Mouse (Mus musculus) ovary, postnatal 14 days (tissue): ENCODE measurements at regions not wholly inside any gene's neighbourhood (a gene's known extent, or its start where the extent isn't known, plus 50 kb on each side); places are given as distances from the start of the nearest gene placed in this dataset.
"Not testable (repeated sequence)": the region's sequence is repeated elsewhere in the genome, so short reads cannot be mapped to it uniquely, and the experiment has no call there.

Experiments used
- DNase-seq: peaks from one replicate; pipeline ENCODE4 v3.0.0; 2022; ENCODE audit warnings: low spot score

DNA sequence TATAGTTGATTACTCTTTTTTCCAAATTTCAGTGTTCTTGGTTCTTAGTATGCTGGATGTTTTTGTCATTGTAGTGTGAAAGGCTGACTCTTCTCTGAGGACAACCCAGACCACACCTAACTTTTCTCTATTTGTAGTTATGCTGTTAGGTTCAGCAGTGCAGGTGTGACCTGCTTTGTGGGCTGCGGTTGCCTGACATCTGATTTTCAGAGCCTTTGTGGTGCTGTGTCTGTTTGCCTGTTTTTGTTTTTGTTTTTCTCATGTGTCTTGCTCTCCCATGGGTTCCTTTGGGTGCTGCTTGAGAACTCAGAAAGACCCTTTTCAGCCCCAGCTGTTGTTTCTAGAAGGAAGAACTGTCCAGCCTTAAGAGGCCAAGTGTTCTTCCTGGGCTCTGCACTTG lies 52.0 kb upstream of the Trpm1 start:
- no peak for DNase-seq

DNA sequence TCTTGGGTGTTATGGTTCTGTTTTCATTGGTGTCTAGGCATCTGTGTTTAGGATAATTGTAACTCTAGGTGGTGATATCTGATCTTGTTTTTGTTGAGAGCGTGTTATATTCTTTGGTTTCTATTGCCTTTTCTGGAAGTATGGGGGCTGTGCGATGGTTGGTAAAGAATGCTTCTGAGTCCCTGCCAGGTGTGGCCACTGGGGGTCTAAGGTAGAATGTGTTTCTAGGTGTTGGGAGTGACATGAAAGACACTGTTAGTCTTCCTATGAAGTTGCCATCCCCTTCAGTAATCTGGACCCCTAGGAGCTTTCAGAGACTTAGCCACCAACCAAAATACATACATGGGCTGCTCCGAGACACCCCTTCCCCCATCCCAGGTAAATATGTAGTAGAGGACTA lies 54.0 kb upstream of the Trpm1 start:
- DNase-seq, result no peak

DNA sequence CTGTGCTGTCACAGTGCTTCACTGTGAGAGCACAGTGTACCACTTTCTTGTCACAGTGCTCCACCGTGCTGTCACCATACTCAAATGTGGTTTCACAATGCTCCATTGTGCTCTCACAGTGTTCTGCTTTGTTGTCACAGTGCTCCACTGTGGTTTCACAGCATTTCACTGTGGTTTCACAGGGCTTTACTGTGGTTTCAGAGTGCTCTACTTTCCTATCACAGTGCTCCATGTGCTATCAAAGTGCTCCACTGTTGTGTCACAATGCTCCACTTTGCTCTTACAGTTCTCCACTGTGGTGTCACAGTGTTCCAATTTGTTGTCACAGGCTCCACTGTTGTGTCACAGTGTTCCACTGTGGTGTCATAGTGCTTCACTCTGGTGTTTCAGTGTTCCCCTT lies 63.6 kb upstream of the Trpm1 start:
- DNase-seq, result no peak

DNA sequence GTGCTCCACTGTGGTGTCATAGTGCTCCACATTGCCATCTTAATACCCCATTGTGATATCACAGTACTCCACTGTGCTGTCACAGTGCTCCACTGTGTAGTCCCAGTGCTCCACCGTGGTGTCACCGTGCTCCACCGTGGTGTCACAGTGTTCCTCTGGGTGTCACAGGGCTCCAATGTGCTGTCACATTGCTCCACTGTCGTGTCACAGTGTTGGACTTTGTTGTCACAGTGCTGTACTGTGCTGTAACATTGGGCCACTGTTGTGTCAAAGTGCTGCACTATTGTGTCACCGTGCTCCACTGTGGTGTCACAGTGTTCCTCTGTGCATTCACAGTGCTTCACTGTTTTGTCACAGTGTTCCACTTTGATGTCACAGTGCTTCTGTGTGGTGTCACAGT lies 64.6 kb upstream of the Trpm1 start:
- no peak for DNase-seq

- DNase-seq, result not testable (repeated sequence)
Observed at GRCm38 (mm10) chr7:64083978-64084377, 69.7 kb upstream of the Trpm1 start.

DNA sequence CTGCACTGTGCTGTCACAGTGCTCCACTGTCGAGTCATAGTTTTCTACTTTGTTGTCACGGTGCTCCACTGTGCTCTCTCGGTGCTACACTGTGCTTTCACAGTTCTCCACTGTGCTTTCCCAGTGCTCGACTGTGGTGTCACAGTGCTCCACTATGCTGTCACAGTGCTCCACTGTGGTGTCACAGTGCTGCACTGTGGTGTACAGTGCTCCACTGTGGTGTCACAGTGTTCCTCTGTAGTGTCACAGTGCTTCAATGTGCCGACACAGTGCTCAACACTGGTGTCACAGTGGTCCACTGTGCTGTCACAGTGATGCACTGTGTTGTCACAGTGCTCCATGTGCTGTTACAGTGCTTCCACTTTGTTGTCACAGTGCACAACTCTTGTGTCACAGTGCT lies 71.0 kb upstream of the Trpm1 start:
- DNase-seq, result no peak

GRCm38 (mm10) chr7:64082201-64082600 lies 71.4 kb upstream of the Trpm1 start:
- DNase-seq, result no peak

- no peak for DNase-seq
Observed at GRCm38 (mm10) chr7:64081618-64082017, 72.0 kb upstream of the Trpm1 start.

DNA sequence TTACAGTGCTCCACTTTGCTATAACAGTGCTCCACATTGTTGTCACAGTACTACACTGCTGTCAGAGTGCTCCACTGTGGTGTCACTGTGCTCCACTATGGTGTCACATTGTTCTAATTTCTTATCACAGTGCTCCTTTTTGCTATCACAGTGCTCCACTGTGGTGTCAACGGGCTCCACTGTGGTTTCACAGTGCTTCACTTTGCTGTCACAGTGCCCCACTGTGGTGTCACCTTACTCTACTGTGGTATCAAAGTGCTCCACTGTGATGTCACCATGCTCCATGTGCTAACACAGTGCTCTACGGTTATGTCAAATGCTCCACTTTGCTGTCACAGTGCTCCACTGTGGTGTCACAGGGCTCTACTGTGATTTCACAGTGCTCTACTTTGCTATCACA lies 72.6 kb upstream of the Trpm1 start:
- DNase-seq, result no peak

DNA sequence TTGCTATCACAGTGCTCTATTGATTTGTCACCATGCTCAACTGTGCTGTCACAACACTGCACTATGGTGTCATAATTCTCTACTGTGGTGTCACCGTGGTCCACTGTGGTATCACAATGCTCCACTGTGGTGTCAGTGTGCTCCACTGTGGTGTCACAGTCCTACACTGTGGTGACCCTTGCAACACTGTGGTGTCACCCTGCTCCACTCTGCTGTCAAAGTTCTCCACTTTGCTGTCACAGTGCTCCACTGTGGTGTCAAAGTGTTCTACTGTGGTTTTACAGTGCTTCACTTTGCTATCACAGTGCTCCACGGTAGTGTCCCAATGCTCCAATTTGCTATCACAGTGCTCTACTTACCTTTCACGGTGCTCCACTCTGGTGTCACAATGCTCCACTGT lies 74.3 kb upstream of the Trpm1 start:
- no peak for DNase-seq

- DNase-seq, result no peak
Observed at GRCm38 (mm10) chr7:64078646-64079045, 75.0 kb upstream of the Trpm1 start.

DNA sequence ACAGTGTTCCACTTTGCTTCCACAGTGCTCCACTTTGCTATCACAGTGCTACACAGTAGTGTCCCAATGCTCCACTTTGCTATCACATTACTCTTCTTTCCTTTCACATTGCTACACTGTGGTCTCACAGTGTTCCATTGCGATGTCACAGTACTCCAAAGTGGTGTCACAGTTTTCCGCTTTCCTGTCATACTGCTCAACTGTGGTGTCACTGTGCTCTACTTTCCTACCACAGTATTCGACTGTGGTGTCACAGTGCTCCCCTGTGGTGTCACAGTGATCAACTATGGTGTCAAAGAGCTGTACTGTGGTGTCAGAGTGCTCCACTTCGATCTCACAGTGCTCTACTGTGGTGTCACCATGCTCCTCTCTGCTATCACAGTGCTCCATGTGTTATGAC lies 76.1 kb upstream of the Trpm1 start:
- DNase-seq, result no peak

- no peak for DNase-seq
Observed at GRCm38 (mm10) chr7:64076764-64077360, 76.8 kb upstream of the Trpm1 start.

GRCm38 (mm10) chr7:64075696-64076313 lies 77.8 kb upstream of the Trpm1 start:
- no peak for DNase-seq

DNA sequence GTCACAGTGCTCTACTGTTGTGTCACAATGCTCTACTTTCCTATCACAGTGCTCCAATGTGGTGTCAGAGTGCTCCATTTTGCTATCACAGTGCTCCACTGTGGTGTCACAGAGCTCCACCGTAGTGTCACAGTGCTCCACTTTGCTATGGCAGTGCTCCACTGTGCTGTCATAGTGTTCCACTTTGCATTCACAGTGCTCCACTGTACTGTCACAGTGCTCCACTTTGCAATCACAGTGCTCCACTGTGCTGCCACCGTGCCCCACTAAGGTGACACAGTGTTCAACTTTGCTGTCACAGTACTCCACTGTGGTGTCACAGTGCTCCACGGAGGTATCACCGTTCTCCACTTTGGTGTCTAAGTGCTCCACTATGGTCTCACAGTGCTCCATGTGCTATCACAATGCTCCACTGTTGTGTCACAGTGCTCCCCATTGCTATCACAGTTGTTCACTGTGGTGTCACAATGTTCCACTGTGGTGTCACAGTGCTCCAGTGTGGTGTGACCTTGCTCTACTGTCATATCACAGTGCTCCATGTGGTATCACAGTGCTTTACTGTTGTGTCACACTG lies 78.9 kb upstream of the Trpm1 start:
- DNase-seq, result no peak

DNA sequence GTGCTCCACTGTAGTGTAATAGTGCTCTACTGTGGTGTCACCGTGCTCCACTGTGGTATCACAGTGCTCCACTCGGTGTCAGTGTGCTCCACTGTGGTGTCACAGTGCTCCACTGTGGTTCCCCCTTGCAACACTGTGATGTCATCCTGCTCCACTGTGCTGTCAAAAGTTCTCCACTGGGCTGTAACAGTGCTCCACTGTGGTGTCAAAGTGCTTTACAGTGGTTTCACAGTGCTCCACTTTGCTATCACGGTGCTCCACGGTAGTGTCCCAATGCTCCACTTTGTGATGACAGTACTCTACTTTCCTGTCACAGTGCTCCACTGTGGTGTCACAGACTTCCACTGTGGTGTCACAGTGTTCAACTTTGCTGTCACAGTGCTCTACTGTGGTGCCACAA lies 79.4 kb upstream of the Trpm1 start:
- DNase-seq, result no peak

GRCm38 (mm10) chr7:64073781-64074180 lies 79.9 kb upstream of the Trpm1 start:
- DNase-seq, result no peak

- DNase-seq, result no peak
Observed at GRCm38 (mm10) chr7:64070930-64071329, 82.7 kb upstream of the Trpm1 start.

GRCm38 (mm10) chr7:64065529-64066247 lies 87.9 kb upstream of the Trpm1 start:
- DNase-seq, result no peak

DNA sequence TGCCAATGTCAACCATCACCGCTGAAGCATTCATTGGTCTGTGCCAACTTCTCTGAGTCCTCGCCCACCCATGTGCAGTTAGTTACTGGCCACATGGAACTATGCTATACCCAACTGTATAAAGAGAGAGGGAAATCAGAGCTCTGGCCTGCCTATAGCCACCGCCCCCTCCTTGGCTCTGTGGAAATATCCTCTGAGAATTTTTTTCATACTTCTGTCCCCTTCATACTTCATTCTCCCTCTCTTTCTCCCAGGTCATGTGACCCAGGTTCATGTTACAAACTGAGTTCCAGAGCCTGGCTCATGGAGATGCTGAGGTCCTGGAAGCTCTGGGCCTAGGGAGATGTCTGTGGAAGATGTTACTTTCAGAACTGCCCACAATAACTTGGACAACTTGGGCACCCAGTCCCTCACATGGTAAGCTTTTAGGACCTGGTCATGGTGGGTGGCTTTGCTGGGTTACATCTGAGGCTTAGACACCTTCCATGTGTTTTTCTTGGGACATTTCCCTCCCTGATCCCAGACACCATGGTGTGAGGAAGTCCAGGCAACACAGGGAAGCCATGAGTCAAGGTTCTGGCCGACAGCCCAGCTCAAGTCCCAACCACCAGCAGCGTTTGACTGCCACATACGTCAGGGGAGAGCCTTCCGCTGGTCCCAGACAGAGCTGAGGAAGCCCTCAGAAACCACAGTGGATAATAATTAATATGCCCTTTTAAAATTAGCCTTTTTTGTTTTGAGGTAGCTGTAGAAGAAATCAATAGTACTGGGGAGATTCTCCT lies 89.0 kb upstream of the Trpm1 start:
- no peak for DNase-seq

- DNase-seq, result no peak
Observed at GRCm38 (mm10) chr7:64061170-64061569, 92.5 kb upstream of the Trpm1 start.

- DNase-seq, result no peak
Observed at GRCm38 (mm10) chr7:64060582-64060981, 93.1 kb upstream of the Trpm1 start.

- no peak for DNase-seq
Observed at GRCm38 (mm10) chr7:64060051-64060450, 93.6 kb upstream of the Trpm1 start.
